Mouse (Mus musculus): ENCODE results near the gene Mcpt4. TPM values are rescaled to one million over a fixed set of nuclear protein-coding genes. Genes with fewer than 3 reads are reported as not detected.
"Not testable (repeated sequence)": the region's sequence is repeated elsewhere in the genome, so short reads cannot be mapped to it uniquely, and the experiment has no call there.

Mcpt4 gene
- polyA plus RNA-seq, 1 experiment: 0.14 TPM

DNA sequence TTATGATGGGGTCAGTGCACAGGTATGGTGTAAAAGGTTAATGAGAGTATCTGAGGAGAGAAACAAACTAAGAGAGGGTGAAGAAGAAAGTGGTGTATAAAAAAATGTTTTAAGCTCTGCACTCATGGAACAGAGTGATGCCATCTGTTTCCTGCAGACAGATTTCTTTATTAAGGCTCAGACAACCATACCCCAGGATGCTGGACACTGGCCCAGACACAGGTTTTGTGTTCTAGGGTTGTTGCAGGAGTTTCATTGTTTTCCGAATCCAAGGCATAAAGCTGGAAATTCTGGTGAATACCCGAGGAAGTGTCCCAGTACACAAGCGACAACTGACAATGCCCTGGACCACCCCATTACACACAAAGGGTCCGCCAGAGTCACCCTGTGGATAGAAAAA is 19.9 kb upstream of the Mcpt4 start:
- TF ChIP-seq REST (IDR thresholded peaks at IDR 0.05; ENCODE audit: insufficient read depth, insufficient read length) (no peak), POLR2A (IDR thresholded peaks at IDR 0.05; ENCODE audit: insufficient read length, low read depth) (no peak), POLR2AphosphoS2 (IDR thresholded peaks at IDR 0.05; ENCODE audit: insufficient read length, low read depth) (no peak), TCF12 (IDR thresholded peaks at IDR 0.05; ENCODE audit: insufficient read depth, poor library complexity, severe bottlenecking) (no peak), TCF3 (IDR thresholded peaks at IDR 0.05; ENCODE audit: insufficient read length, low read depth) (no peak), MYOG (IDR thresholded peaks at IDR 0.05; ENCODE audit: control insufficient read depth in 1 of 3, insufficient read depth in 1 of 3, insufficient read length in 2 of 3, low read depth in 2 of 3) (no peak), CEBPB (IDR thresholded peaks at IDR 0.05; ENCODE audit: insufficient read depth, poor library complexity, severe bottlenecking) (no peak), MYOD1 (IDR thresholded peaks at IDR 0.05; ENCODE audit: control insufficient read depth in 1 of 3, insufficient read length in 2 of 3, low read depth in 2 of 3) (no peak), E2F4 (IDR thresholded peaks at IDR 0.05; ENCODE audit: insufficient read depth) (no peak), USF1 (IDR thresholded peaks at IDR 0.05; ENCODE audit: low read depth) (no peak), SRF (IDR thresholded peaks at IDR 0.05; ENCODE audit: control insufficient read depth, insufficient read length, low read depth) (no peak), MAX (IDR thresholded peaks at IDR 0.05; ENCODE audit: low read depth) (no peak)
- no peaks in the 10 kb centered on the region for H3K79me2 ChIP-seq (ENCODE audit: control insufficient read depth, insufficient read depth)
- H3K27me3 ChIP-seq (ENCODE audit: control insufficient read depth, insufficient read depth, insufficient read length): no peaks in the 10 kb centered on the region

GRCm38 (mm10) chr14:56057722-56058121 is 4.4 kb downstream of the Mcpt4 start:
- no peaks in the 10 kb centered on the region for H3K79me2 ChIP-seq (ENCODE audit: control insufficient read depth, insufficient read depth)
- TF ChIP-seq TCF3 (IDR thresholded peaks at IDR 0.05; ENCODE audit: insufficient read length, low read depth): no peak
- no peak for TF ChIP-seq POLR2AphosphoS2 (IDR thresholded peaks at IDR 0.05; ENCODE audit: insufficient read length, low read depth)
- TF ChIP-seq MYOG (IDR thresholded peaks at IDR 0.05; ENCODE audit: control insufficient read depth in 1 of 3, insufficient read depth in 1 of 3, insufficient read length in 2 of 3, low read depth in 2 of 3): no peak
- no peak for TF ChIP-seq MYOD1 (IDR thresholded peaks at IDR 0.05; ENCODE audit: control insufficient read depth in 1 of 3, insufficient read length in 2 of 3, low read depth in 2 of 3)
- TF ChIP-seq SRF (IDR thresholded peaks at IDR 0.05; ENCODE audit: control insufficient read depth, insufficient read length, low read depth): no peak
- TF ChIP-seq REST (IDR thresholded peaks at IDR 0.05; ENCODE audit: insufficient read depth, insufficient read length): no peak
- no peak for TF ChIP-seq MAX (IDR thresholded peaks at IDR 0.05; ENCODE audit: low read depth)
- no peak for TF ChIP-seq POLR2A (IDR thresholded peaks at IDR 0.05; ENCODE audit: insufficient read length, low read depth)
- TF ChIP-seq CEBPB (IDR thresholded peaks at IDR 0.05; ENCODE audit: insufficient read depth, poor library complexity, severe bottlenecking): no peak
- TF ChIP-seq TCF12 (IDR thresholded peaks at IDR 0.05; ENCODE audit: insufficient read depth, poor library complexity, severe bottlenecking): no peak
- TF ChIP-seq USF1 (IDR thresholded peaks at IDR 0.05; ENCODE audit: low read depth): no peak
- TF ChIP-seq E2F4 (IDR thresholded peaks at IDR 0.05; ENCODE audit: insufficient read depth): no peak
- peaks cover 7% of the 10 kb centered on the region for H3K27me3 ChIP-seq (ENCODE audit: control insufficient read depth, insufficient read depth, insufficient read length)
- no peaks in the 10 kb centered on the region for H3K36me3 ChIP-seq (ENCODE audit: control insufficient read depth, insufficient read depth)
- H3K4me2 ChIP-seq (ENCODE audit: low read depth): no peak overlapping the region
- no peak overlapping the region for H3ac ChIP-seq (ENCODE audit: control insufficient read depth, insufficient read length)
- H3K4me3 ChIP-seq: no peak overlapping the region

More for the DNA sequence above, 19.9 kb upstream of the Mcpt4 start:
- H3K4me3 ChIP-seq: no peak overlapping the region
- H3K36me3 ChIP-seq (ENCODE audit: control insufficient read depth, insufficient read depth): no peaks in the 10 kb centered on the region
- no peak overlapping the region for H3ac ChIP-seq (ENCODE audit: control insufficient read depth, insufficient read length)
- H3K4me2 ChIP-seq (ENCODE audit: low read depth): no peak overlapping the region

GRCm38 (mm10) chr14:56055408-56055807 is 6.7 kb downstream of the Mcpt4 start:
- H3ac ChIP-seq (ENCODE audit: control insufficient read depth, insufficient read length): no peak overlapping the region
- H3K79me2 ChIP-seq (ENCODE audit: control insufficient read depth, insufficient read depth): no peaks in the 10 kb centered on the region
- H3K27me3 ChIP-seq (ENCODE audit: control insufficient read depth, insufficient read depth, insufficient read length): no peaks in the 10 kb centered on the region
- TF ChIP-seq TCF12 (IDR thresholded peaks at IDR 0.05; ENCODE audit: insufficient read depth, poor library complexity, severe bottlenecking) (no peak), SRF (IDR thresholded peaks at IDR 0.05; ENCODE audit: control insufficient read depth, insufficient read length, low read depth) (no peak), POLR2AphosphoS2 (IDR thresholded peaks at IDR 0.05; ENCODE audit: insufficient read length, low read depth) (no peak), E2F4 (IDR thresholded peaks at IDR 0.05; ENCODE audit: insufficient read depth) (no peak), USF1 (IDR thresholded peaks at IDR 0.05; ENCODE audit: low read depth) (no peak), POLR2A (IDR thresholded peaks at IDR 0.05; ENCODE audit: insufficient read length, low read depth) (no peak), MAX (IDR thresholded peaks at IDR 0.05; ENCODE audit: low read depth) (no peak)
- H3K36me3 ChIP-seq (ENCODE audit: control insufficient read depth, insufficient read depth): no peaks in the 10 kb centered on the region
- H3K4me3 ChIP-seq: no peak overlapping the region
- H3K4me2 ChIP-seq (ENCODE audit: low read depth): no peak overlapping the region

- not testable (repeated sequence) for H3K36me3 ChIP-seq (ENCODE audit: control insufficient read depth, insufficient read depth); H3K27me3 ChIP-seq (ENCODE audit: control insufficient read depth, insufficient read depth, insufficient read length); H3ac ChIP-seq (ENCODE audit: control insufficient read depth, insufficient read length); H3K4me3 ChIP-seq; H3K4me2 ChIP-seq (ENCODE audit: low read depth); H3K79me2 ChIP-seq (ENCODE audit: control insufficient read depth, insufficient read depth)
These were observed 20.3 kb downstream of the Mcpt4 start, which contains the start of gene Mcpt2 for GRCm38 (mm10) chr14:56041792-56042191. Gene Mcpt2, plus strand, starts transcription at chr14:56042041.

- Histone ChIP-seq H3K4me3 (no peak overlapping the region), H3K79me2 (ENCODE audit: control insufficient read depth, insufficient read depth) (no peaks in the 10 kb centered on the region), H3ac (ENCODE audit: control insufficient read depth, insufficient read length) (no peak overlapping the region), H3K27me3 (ENCODE audit: control insufficient read depth, insufficient read depth, insufficient read length) (no peaks in the 10 kb centered on the region), H3K36me3 (ENCODE audit: control insufficient read depth, insufficient read depth) (no peaks in the 10 kb centered on the region), H3K4me2 (ENCODE audit: low read depth) (no peak overlapping the region)
- TF ChIP-seq REST (IDR thresholded peaks at IDR 0.05; ENCODE audit: insufficient read depth, insufficient read length) (no peak), MAX (IDR thresholded peaks at IDR 0.05; ENCODE audit: low read depth) (no peak), E2F4 (IDR thresholded peaks at IDR 0.05; ENCODE audit: insufficient read depth) (no peak), USF1 (IDR thresholded peaks at IDR 0.05; ENCODE audit: low read depth) (no peak), SRF (IDR thresholded peaks at IDR 0.05; ENCODE audit: control insufficient read depth, insufficient read length, low read depth) (no peak), POLR2AphosphoS2 (IDR thresholded peaks at IDR 0.05; ENCODE audit: insufficient read length, low read depth) (no peak), CEBPB (IDR thresholded peaks at IDR 0.05; ENCODE audit: insufficient read depth, poor library complexity, severe bottlenecking) (no peak), POLR2A (IDR thresholded peaks at IDR 0.05; ENCODE audit: insufficient read length, low read depth) (no peak), TCF12 (IDR thresholded peaks at IDR 0.05; ENCODE audit: insufficient read depth, poor library complexity, severe bottlenecking) (no peak), TCF3 (IDR thresholded peaks at IDR 0.05; ENCODE audit: insufficient read length, low read depth) (no peak), MYOD1 (IDR thresholded peaks at IDR 0.05; ENCODE audit: control insufficient read depth in 1 of 3, insufficient read length in 2 of 3, low read depth in 2 of 3) (no peak), MYOG (IDR thresholded peaks at IDR 0.05; ENCODE audit: control insufficient read depth in 1 of 3, insufficient read depth in 1 of 3, insufficient read length in 2 of 3, low read depth in 2 of 3) (no peak)
These were observed 27.7 kb downstream of the Mcpt4 start for GRCm38 (mm10) chr14:56034433-56034832.

- H3K4me3 ChIP-seq; H3K4me2 ChIP-seq (ENCODE audit: low read depth); H3ac ChIP-seq (ENCODE audit: control insufficient read depth, insufficient read length); H3K79me2 ChIP-seq (ENCODE audit: control insufficient read depth, insufficient read depth); H3K27me3 ChIP-seq (ENCODE audit: control insufficient read depth, insufficient read depth, insufficient read length); H3K36me3 ChIP-seq (ENCODE audit: control insufficient read depth, insufficient read depth): not testable (repeated sequence)
These were observed 31.7 kb downstream of the Mcpt4 start, which contains the start of gene Mcpt9 for GRCm38 (mm10) chr14:56030395-56030794. Gene Mcpt9, minus strand, starts transcription at chr14:56030495.

DNA sequence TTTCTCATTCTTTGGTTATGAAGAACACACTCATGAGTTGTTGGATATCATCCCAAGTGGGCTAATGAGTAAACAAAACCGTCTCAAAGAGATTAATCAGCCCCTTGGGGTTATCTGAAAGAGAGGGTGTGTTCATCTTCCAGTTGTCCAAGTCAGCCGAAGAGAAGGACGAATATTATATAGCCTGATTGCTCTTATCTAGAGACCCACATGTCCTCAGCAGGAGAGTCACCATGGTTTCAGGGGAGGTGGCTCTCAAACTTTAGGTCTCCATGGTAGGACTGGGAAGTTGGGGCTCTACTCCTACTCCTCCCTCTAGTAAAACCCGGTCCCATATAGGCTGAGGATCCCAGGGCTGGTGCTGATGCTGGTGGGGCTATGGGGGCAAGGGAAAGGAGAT is 40.8 kb downstream of the Mcpt4 start:
- H3ac ChIP-seq (ENCODE audit: control insufficient read depth, insufficient read length); H3K27me3 ChIP-seq (ENCODE audit: control insufficient read depth, insufficient read depth, insufficient read length); H3K36me3 ChIP-seq (ENCODE audit: control insufficient read depth, insufficient read depth); H3K79me2 ChIP-seq (ENCODE audit: control insufficient read depth, insufficient read depth); H3K4me3 ChIP-seq; H3K4me2 ChIP-seq (ENCODE audit: low read depth): not testable (repeated sequence)
